Comparison of ENCODE assay signal across 8 mouse cellular contexts in the genomic region with DNA sequence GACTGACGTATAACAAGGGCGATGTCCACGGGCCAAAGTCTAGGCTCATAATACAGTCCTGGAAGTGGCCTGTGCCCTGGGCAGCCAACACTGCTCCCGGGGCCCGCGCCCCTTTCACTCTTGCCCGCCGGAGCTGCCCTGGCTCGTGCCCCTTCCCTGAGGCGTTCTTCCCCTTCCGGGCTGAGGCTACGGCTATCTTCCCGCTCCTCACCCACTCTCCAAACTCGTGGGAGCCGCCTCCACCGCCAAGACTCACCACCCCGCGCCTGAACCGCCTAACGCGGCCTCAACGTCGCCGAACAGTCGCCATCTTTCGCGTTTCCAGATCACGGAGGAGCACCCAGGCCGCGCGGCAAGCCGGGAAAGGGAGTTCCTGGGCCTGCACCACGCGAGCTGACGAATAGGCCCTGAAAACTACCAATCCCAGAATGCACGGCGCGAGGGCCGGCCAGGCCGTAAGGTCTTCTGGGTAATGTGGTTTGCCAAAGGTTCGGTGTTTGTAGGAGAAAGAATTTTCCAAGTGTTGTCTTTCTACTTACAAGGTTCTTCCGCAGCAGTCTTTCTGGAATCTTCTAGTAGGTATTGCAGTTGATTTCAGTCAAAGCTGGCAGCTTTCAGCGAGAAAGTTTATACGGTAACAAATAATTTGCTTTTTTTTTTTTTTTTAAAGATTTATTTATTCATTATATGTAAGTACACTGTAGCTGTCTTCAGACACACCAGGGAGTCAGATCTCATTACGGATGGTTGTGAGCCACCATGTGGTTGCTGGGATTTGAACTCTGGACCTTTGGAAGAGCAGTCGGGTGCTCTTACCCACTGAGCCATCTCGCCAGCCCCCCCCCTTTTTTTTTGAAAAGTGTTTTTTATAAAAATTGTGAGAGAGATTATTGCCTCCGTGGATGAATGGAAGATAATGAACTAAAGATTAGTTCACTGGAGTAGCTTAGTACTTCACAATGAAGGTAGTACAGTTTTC. TPM values are rescaled to one million over a fixed set of nuclear protein-coding genes. Genes with fewer than 3 reads are reported as not detected.
DNase-seq lines count a peak whose midpoint lies in the region; ATAC-seq and TF ChIP-seq lines count a peak whose summit lies in the region.

A gene (minus strand): TSS at position 328 of the 979 bp plus-strand sequence.

- TF ChIP-seq EP300 in ES-Bruce4 (IDR thresholded peaks at IDR 0.05; ENCODE audit: insufficient read depth, low read depth, low read length) = no peak
- 0 out of 2 replicates have a peak, but pooled peaks have one; percentile 0 for TF ChIP-seq EP300 in liver, postnatal 0 days (IDR thresholded peaks at IDR 0.05; ENCODE audit: low read depth)

- no peak for TF ChIP-seq POLR2A in ES-Bruce4 (IDR thresholded peaks at IDR 0.05; ENCODE audit: insufficient read depth, low read length)

- ATAC-seq in cerebellum, adult (ENCODE audit: insufficient number of reproducible peaks, low FRiP score, low TSS enrichment) = peak; percentile 98
- ATAC-seq in forebrain, embryonic 13.5 days = peak; percentile 97
- ATAC-seq in liver, postnatal 0 days = peak; percentile 97
- ATAC-seq in neural tube, embryonic 14.5 days (ENCODE audit: low read depth) = peak; percentile 98

- WGBS in forebrain, embryonic 13.5 days = 4% methylated on average over 45 of the region's 48 CpGs
- 2% methylated on average over 48 of the region's 48 CpGs for WGBS in large intestine, adult 2 months
- 2% methylated on average over 47 of the region's 48 CpGs for WGBS in liver, postnatal 0 days (ENCODE audit: insufficient replicate concordance)
- WGBS in neural tube, embryonic 14.5 days = 4% methylated on average over 47 of the region's 48 CpGs

- no peak within 1 kb of the TSS for H3K27ac ChIP-seq in ES-Bruce4 (ENCODE audit: insufficient read depth, low read length)
- peak within 1 kb of the TSS; percentile 85 for H3K27ac ChIP-seq in forebrain, embryonic 13.5 days
- H3K27ac ChIP-seq in liver, postnatal 0 days (ENCODE audit: low read depth) = peak within 1 kb of the TSS; percentile 98
- peak within 1 kb of the TSS; percentile 83 for H3K27ac ChIP-seq in neural tube, embryonic 14.5 days (ENCODE audit: low read depth, low read length)

- H3K4me3 ChIP-seq in ES-Bruce4 (ENCODE audit: low read depth, low read length) = peak within 1 kb of the TSS; percentile 96
- H3K4me3 ChIP-seq in forebrain, embryonic 13.5 days = peak within 1 kb of the TSS; percentile 89
- H3K4me3 ChIP-seq in liver, postnatal 0 days (ENCODE audit: low read depth, low read length) = peak within 1 kb of the TSS; percentile 96
- H3K4me3 ChIP-seq in neural tube, embryonic 14.5 days (ENCODE audit: low read depth, low read length) = peak within 1 kb of the TSS; percentile 80

- no peak for TF ChIP-seq CTCF in ES-Bruce4 (IDR thresholded peaks at IDR 0.05; ENCODE audit: low read depth, low read length)
- TF ChIP-seq CTCF in liver, postnatal 0 days (IDR thresholded peaks at IDR 0.05; ENCODE audit: low read depth) = no peak

- H3K9ac ChIP-seq in ES-Bruce4 (ENCODE audit: low read depth, poor library complexity, severe bottlenecking) = peak within 1 kb of the TSS; percentile 93
- H3K9ac ChIP-seq in forebrain, embryonic 13.5 days = peak within 1 kb of the TSS; percentile 94
- H3K9ac ChIP-seq in liver, postnatal 0 days (replicated peaks) = peak within 1 kb of the TSS; percentile 98
- H3K9ac ChIP-seq in neural tube, embryonic 14.5 days (replicated peaks; ENCODE audit: low read depth, low read length) = peak within 1 kb of the TSS; percentile 81

- peak within 1 kb of the TSS; percentile 85 for H3K4me2 ChIP-seq in forebrain, embryonic 13.5 days
- H3K4me2 ChIP-seq in liver, postnatal 0 days (ENCODE audit: low read depth, low read length) = peak within 1 kb of the TSS; percentile 86
- H3K4me2 ChIP-seq in neural tube, embryonic 14.5 days (ENCODE audit: low read depth, low read length) = peak within 1 kb of the TSS; percentile 68

- H3K27me3 ChIP-seq in ES-Bruce4 (ENCODE audit: control insufficient read depth, insufficient read depth, low read length, poor library complexity, severe bottlenecking) = no peaks in the 10 kb centered on the region
- H3K27me3 ChIP-seq in forebrain, embryonic 13.5 days = no peaks in the 10 kb centered on the region
- no peaks in the 10 kb centered on the region for H3K27me3 ChIP-seq in liver, postnatal 0 days (ENCODE audit: insufficient read depth, low read length)
- no peaks in the 10 kb centered on the region for H3K27me3 ChIP-seq in neural tube, embryonic 14.5 days (ENCODE audit: control insufficient read depth, insufficient read depth, low read length)

- intact Hi-C loops in heart, postnatal 10 days (cut with DNase I) = loop anchor here (2.0 kb wide), 1 partner anchor 142 kb away; no protein-coding TSS in a partner anchor

- H3K4me1 ChIP-seq in ES-Bruce4 (ENCODE audit: control insufficient read depth, insufficient read depth, low read length) = no peaks in the 10 kb centered on the region
- peaks cover 11% of the 10 kb centered on the region for H3K4me1 ChIP-seq in forebrain, embryonic 13.5 days
- 0 out of 2 replicates have a peak, but pooled peaks cover 5% of the 10 kb centered on the region for H3K4me1 ChIP-seq in liver, postnatal 0 days (ENCODE audit: insufficient read depth)
- H3K4me1 ChIP-seq in neural tube, embryonic 14.5 days (ENCODE audit: control insufficient read depth, insufficient read depth, low read length) = peaks cover 5% of the 10 kb centered on the region; the same call in 1 of the 2 replicates

- DNase-seq in heart, postnatal 10 days = peak; percentile 97 to 98
- DNase-seq in large intestine, adult 2 months (ENCODE audit: low read depth, low spot score) = peak; percentile 93
- peak; percentile 97 for DNase-seq in liver, postnatal 0 days
- DNase-seq in testis, postnatal 10 days (ENCODE audit: low spot score) = peak; percentile 97

- H3K9me3 ChIP-seq in ES-Bruce4 (replicated peaks; ENCODE audit: control insufficient read depth, insufficient read depth, low read length, poor library complexity, severe bottlenecking) = no peaks in the 10 kb centered on the region
- no peaks in the 10 kb centered on the region for H3K9me3 ChIP-seq in forebrain, embryonic 13.5 days (replicated peaks)
- no peaks in the 10 kb centered on the region for H3K9me3 ChIP-seq in liver, postnatal 0 days (ENCODE audit: low read length)
- no peaks in the 10 kb centered on the region for H3K9me3 ChIP-seq in neural tube, embryonic 14.5 days (ENCODE audit: control insufficient read depth, low read length)

- peaks cover 4% of the 10 kb centered on the region; the same call in 1 of the 2 replicates for H3K36me3 ChIP-seq in ES-Bruce4 (ENCODE audit: control insufficient read depth, insufficient read depth, low read length, poor library complexity, severe bottlenecking)
- H3K36me3 ChIP-seq in forebrain, embryonic 13.5 days (ENCODE audit: poor library complexity, severe bottlenecking) = peaks cover 23% of the 10 kb centered on the region
- H3K36me3 ChIP-seq in liver, postnatal 0 days (replicated peaks; ENCODE audit: insufficient read depth, low read length) = peaks cover 10% of the 10 kb centered on the region
- 0 out of 2 replicates have a peak, but pooled peaks cover 5% of the 10 kb centered on the region for H3K36me3 ChIP-seq in neural tube, embryonic 14.5 days (ENCODE audit: control insufficient read depth, insufficient read depth, low read length)

RNA-seq across cellular contexts. Expression of the gene that starts here (rescaled TPM):
- polyA plus RNA-seq in ES-Bruce4 (2011; ENCODE audit: insufficient read depth, insufficient read length, low read depth, missing spikeins) = 121 TPM in 2 replicates
- polyA plus RNA-seq in forebrain, embryonic 13.5 days (2015; fragmentation: Nextera tagmentation; extraction: Ambion mirVana) = 32.5 and 33.3 TPM in 2 replicates
- total RNA-seq in heart, postnatal 10 days (2021) = 10 to 100 TPM; 55.2 to 57.2 TPM
- 25.0 and 30.3 TPM in 2 replicates for polyA plus RNA-seq in large intestine, adult 2 months (2012; rRNA removed)
- polyA plus RNA-seq in liver, postnatal 0 days (2015; fragmentation: Nextera tagmentation; extraction: Ambion mirVana) = 4.7 and 9.2 TPM in 2 replicates
- polyA plus RNA-seq in neural tube, embryonic 14.5 days (2014; fragmentation: Nextera tagmentation; extraction: Ambion mirVana) = 17.9 and 24.9 TPM in 2 replicates
